Mouse (Mus musculus) hindbrain, embryonic 11.5 days (tissue): ENCODE measurements at regions not wholly inside any gene's neighbourhood (a gene's known extent, or its start where the extent isn't known, plus 50 kb on each side); places are given as distances from the start of the nearest gene placed in this dataset.

ENCODE experiments used
- ATAC-seq: fragments of 200-750 bp; cut with Nextera tagmentation; 2 replicates; pipeline ENCODE4 v1.8.0; 2017; ENCODE audit warnings: mild to moderate bottlenecking, moderate TSS enrichment, moderate library complexity; ENCODE audit not compliant: low FRiP score
- DNase-seq: peaks from one replicate; pipeline ENCODE4 v3.0.0-alpha.2; 2015; ENCODE audit warnings: low spot score
- H3K27ac ChIP-seq: fragments of 300-500 bp; sonication (generic); 2 replicates; pipeline ENCODE4 v1.5.1; 2014; ENCODE audit warnings: mild to moderate bottlenecking, low read depth, low read length
- H3K27me3 ChIP-seq: fragments of 300-500 bp; sonication (generic); 2 replicates; pipeline ENCODE4 v1.6.1; 2014; ENCODE audit warnings: mild to moderate bottlenecking, low read length, moderate library complexity, mixed read lengths; ENCODE audit not compliant: control insufficient read depth, insufficient read depth
- H3K36me3 ChIP-seq: fragments of 300-500 bp; sonication (generic); 2 replicates; pipeline ENCODE4 v1.6.1; 2014; ENCODE audit warnings: mild to moderate bottlenecking, low read length, moderate library complexity, mixed read lengths; ENCODE audit not compliant: control insufficient read depth, insufficient read depth
- H3K4me1 ChIP-seq: fragments of 300-500 bp; sonication (generic); replicated peaks from 2 replicates; pipeline ENCODE4 v1.6.1; 2014; ENCODE audit warnings: low read length, mixed read lengths; ENCODE audit not compliant: control insufficient read depth, insufficient read depth
- H3K4me2 ChIP-seq: fragments of 300-500 bp; sonication (generic); replicated peaks from 2 replicates; pipeline ENCODE4 v1.6.1; 2014; ENCODE audit warnings: mild to moderate bottlenecking, low read depth, low read length
- H3K4me3 ChIP-seq: fragments of 300-500 bp; sonication (generic); 2 replicates; pipeline ENCODE4 v1.5.1; 2014; ENCODE audit warnings: low read depth, low read length
- H3K9ac ChIP-seq: fragments of 300-500 bp; sonication (generic); 2 replicates; pipeline ENCODE4 v1.6.1; 2014; ENCODE audit warnings: low read depth, low read length
- H3K9me3 ChIP-seq: fragments of 300-500 bp; sonication (generic); 2 replicates; pipeline ENCODE4 v1.6.1; 2016; ENCODE audit warnings: low read length; ENCODE audit not compliant: control insufficient read depth
- WGBS: fragments of 180-500 bp; shearing (Covaris S2); extraction: QIAGEN DNeasy Blood & Tissue Kit; methylation state at CpG from one replicate; pipeline ENCODE4 v1.1.7; 2014; 5-methylcytosine and 5-hydroxymethylcytosine counted together

DNA sequence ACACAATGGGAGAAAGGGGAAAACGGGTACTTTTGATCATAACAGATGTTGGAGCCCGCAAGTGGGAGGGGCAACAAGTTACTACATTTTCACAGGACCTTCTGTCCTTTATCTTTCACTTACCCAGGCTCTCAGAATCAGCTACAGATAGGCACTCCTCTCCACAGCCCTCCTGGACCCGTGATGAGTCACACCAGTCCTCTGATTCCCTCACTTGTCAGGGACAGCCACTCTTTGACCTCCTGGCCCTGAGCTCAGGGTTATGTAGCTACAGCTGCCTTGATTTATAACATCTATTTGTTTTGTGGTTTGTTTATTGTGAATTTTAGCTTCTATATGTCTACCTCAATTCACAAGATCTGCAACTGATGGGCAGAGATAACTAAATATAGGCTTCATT, 312.7 kb upstream of the Rora start:
- Histone ChIP-seq H3K27me3 (no peaks in the 10 kb centered on the region), H3K4me1 (no peaks in the 10 kb centered on the region), H3K4me3 (no peak overlapping the region), H3K36me3 (no peaks in the 10 kb centered on the region), H3K27ac (no peak overlapping the region), H3K4me2 (no peak overlapping the region), H3K9me3 (no peaks in the 10 kb centered on the region), H3K9ac (no peak overlapping the region)
- ATAC-seq (no peak), DNase-seq (no peak)
- WGBS: 65% methylated on average over 3 of the region's 3 CpGs

DNA sequence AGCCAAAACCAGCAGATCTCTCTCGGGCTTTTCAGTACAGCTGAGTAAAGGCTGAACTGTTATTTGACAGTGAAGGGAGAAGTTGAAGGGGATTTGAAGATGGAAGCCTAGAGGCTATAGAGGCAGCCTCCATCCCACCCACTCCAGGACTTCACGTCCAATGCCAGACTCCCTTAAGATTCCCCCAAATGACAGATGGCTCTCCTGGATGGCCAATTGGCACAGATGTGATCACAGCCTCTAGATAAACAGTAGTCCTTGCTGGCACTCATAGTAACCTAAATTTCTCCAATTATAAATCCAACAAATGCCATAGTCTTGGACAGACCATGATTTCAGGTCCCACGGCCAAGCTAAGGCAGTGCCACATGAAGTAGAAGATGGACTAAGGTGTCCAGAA, 312.1 kb upstream of the Rora start:
- WGBS: 85% methylated on average over 3 of the region's 3 CpGs
- ATAC-seq (no peak), DNase-seq (no peak)
- Histone ChIP-seq H3K27me3 (no peaks in the 10 kb centered on the region), H3K36me3 (no peaks in the 10 kb centered on the region), H3K27ac (no peak overlapping the region), H3K9me3 (no peaks in the 10 kb centered on the region), H3K4me3 (no peak overlapping the region), H3K4me2 (no peak overlapping the region), H3K9ac (no peak overlapping the region), H3K4me1 (no peaks in the 10 kb centered on the region)

DNA sequence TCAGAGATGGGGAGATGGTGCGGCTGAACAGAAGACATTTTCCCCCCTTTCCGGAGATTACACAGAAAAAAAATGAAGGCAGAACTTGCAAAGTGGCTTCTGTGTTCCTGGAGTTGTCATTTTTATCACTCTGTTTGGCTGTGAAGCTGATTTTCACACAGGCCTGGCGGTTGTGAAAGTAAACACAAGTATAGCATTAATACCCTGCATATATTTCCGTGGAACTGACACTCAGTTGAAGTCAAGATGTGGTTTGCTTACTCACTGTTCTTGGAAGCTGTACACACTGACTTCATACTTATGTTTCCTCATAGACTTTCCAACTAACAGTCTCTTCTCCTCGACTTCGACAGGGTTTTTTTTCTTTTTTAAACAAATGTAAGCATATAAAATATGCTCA, 306.2 kb upstream of the Rora start:
- no peak overlapping the region for H3K4me3 ChIP-seq
- H3K36me3 ChIP-seq: no peaks in the 10 kb centered on the region
- DNase-seq (no peak), ATAC-seq (no peak)
- no peak overlapping the region for H3K9ac ChIP-seq
- no peaks in the 10 kb centered on the region for H3K27me3 ChIP-seq
- no peaks in the 10 kb centered on the region for H3K9me3 ChIP-seq
- no peak overlapping the region for H3K27ac ChIP-seq
- 88% methylated on average over 6 of the region's 6 CpGs for WGBS
- H3K4me2 ChIP-seq: no peak overlapping the region
- H3K4me1 ChIP-seq: no peaks in the 10 kb centered on the region

GRCm38 (mm10) chr9:68351466-68351865, 302.1 kb upstream of the Rora start:
- DNase-seq (no peak), ATAC-seq (no peak)
- Histone ChIP-seq H3K27ac (no peak overlapping the region), H3K4me3 (no peak overlapping the region), H3K9ac (no peak overlapping the region), H3K27me3 (no peaks in the 10 kb centered on the region), H3K36me3 (no peaks in the 10 kb centered on the region), H3K4me2 (no peak overlapping the region), H3K4me1 (no peaks in the 10 kb centered on the region), H3K9me3 (no peaks in the 10 kb centered on the region)
- WGBS: 90% methylated on average over 4 of the region's 4 CpGs

- no peak for DNase-seq
- Histone ChIP-seq H3K36me3 (no peaks in the 10 kb centered on the region), H3K4me2 (no peak overlapping the region), H3K27ac (no peak overlapping the region), H3K4me1 (no peaks in the 10 kb centered on the region), H3K9me3 (no peaks in the 10 kb centered on the region), H3K9ac (no peak overlapping the region), H3K4me3 (no peak overlapping the region), H3K27me3 (no peaks in the 10 kb centered on the region)
- ATAC-seq: no peak
- WGBS: 84% methylated on average over 4 of the region's 4 CpGs
These were observed 299.1 kb upstream of the Rora start for GRCm38 (mm10) chr9:68354470-68354869.

DNA sequence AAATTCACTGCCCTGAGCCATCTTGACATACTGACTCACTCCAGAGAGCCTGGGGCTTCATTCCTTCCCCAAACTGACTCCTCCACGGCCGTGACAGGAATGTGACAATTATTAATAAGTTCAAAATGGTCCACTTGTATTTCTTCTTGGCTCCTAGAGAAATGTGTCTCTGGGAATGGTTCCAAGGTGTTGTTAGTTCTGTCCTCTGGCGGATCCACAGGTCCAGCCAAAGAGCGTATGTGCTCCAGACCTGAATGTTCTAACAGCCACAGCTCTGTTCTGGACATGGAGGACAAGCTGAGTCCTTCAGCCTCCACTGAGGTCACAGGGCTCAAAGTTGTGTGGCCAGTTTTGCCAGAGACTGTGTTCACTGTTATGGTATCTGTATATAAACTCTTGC, 297.5 kb upstream of the Rora start:
- Histone ChIP-seq H3K9me3 (no peaks in the 10 kb centered on the region), H3K27ac (no peak overlapping the region), H3K27me3 (no peaks in the 10 kb centered on the region), H3K4me3 (no peak overlapping the region), H3K4me1 (no peaks in the 10 kb centered on the region), H3K4me2 (no peak overlapping the region), H3K9ac (no peak overlapping the region), H3K36me3 (no peaks in the 10 kb centered on the region)
- DNase-seq (no peak), ATAC-seq (no peak)
- WGBS: 84% methylated on average over 4 of the region's 4 CpGs

DNA sequence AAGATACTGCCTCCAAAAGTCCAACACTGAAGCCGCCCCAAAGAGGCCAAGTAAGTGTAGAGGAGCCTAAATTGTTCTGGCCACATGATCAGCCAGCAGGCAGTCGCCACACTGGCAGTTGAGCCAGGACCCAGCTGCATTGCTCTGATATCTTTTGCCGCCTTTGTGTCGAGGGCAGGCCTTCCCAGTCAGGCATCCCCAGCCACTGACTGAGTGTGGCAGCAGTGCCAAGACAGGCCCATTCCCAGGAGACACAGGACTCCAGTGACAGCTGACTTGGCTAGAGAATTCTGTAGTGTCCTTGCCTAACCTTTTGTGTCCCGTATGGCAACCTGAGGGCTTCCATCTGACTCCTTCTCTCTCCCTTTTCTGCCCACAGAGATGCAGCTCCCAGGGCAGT, 296.4 kb upstream of the Rora start:
- DNase-seq: no peak
- no peak for ATAC-seq
- Histone ChIP-seq H3K36me3 (no peaks in the 10 kb centered on the region), H3K27me3 (no peaks in the 10 kb centered on the region), H3K4me2 (no peak overlapping the region), H3K27ac (no peak overlapping the region), H3K4me1 (no peaks in the 10 kb centered on the region), H3K4me3 (no peak overlapping the region), H3K9me3 (no peaks in the 10 kb centered on the region), H3K9ac (no peak overlapping the region)
- WGBS: 73% methylated on average over 5 of the region's 5 CpGs

GRCm38 (mm10) chr9:68366973-68367372, 286.6 kb upstream of the Rora start:
- no peak for ATAC-seq
- no peaks in the 10 kb centered on the region for H3K9me3 ChIP-seq

GRCm38 (mm10) chr9:68367556-68367955, 286.0 kb upstream of the Rora start:
- H3K4me1 ChIP-seq: no peaks in the 10 kb centered on the region
- H3K36me3 ChIP-seq: no peaks in the 10 kb centered on the region
- no peaks in the 10 kb centered on the region for H3K9me3 ChIP-seq
- no peak overlapping the region for H3K4me3 ChIP-seq
- H3K9ac ChIP-seq: no peak overlapping the region
- H3K27ac ChIP-seq: no peak overlapping the region
- WGBS: 82% methylated on average over 4 of the region's 4 CpGs
- DNase-seq: no peak
- H3K27me3 ChIP-seq: no peaks in the 10 kb centered on the region
- H3K4me2 ChIP-seq: no peak overlapping the region
- ATAC-seq: no peak

More at GRCm38 (mm10) chr9:68366973-68367372, 286.6 kb upstream of the Rora start:
- Histone ChIP-seq H3K27ac (no peak overlapping the region), H3K9ac (no peak overlapping the region), H3K4me2 (no peak overlapping the region), H3K27me3 (no peaks in the 10 kb centered on the region), H3K4me3 (no peak overlapping the region), H3K36me3 (no peaks in the 10 kb centered on the region), H3K4me1 (no peaks in the 10 kb centered on the region)
- DNase-seq: no peak
- WGBS: 75% methylated on average over 3 of the region's 3 CpGs
